Mouse (Mus musculus) cerebellum, adult 11-12 months (tissue): ENCODE measurements around the gene Otoa.

ENCODE experiments used
- DNase-seq: peaks from one replicate; pipeline ENCODE4 v3.0.0; 2022

Otoa gene

GRCm38 (mm10) chr7:121082949-121083513 lies 1.6 kb downstream of the Otoa start:
- no peak for DNase-seq

GRCm38 (mm10) chr7:121084840-121085453 lies 3.5 kb downstream of the Otoa start:
- DNase-seq = no peak

GRCm38 (mm10) chr7:121085500-121085899 lies 4.0 kb downstream of the Otoa start:
- DNase-seq = no peak

GRCm38 (mm10) chr7:121088745-121089144 lies 7.3 kb downstream of the Otoa start:
- no peak for DNase-seq

- DNase-seq = no peak
These were observed 9.3 kb downstream of the Otoa start for GRCm38 (mm10) chr7:121090748-121091147.

- DNase-seq = no peak
These were observed 11.6 kb downstream of the Otoa start for GRCm38 (mm10) chr7:121093026-121093425.

- DNase-seq = no peak
These were observed 17.4 kb downstream of the Otoa start for GRCm38 (mm10) chr7:121098614-121099389.

GRCm38 (mm10) chr7:121107851-121108250 lies 26.4 kb downstream of the Otoa start:
- DNase-seq = no peak

- no peak for DNase-seq
These were observed 29.9 kb downstream of the Otoa start for GRCm38 (mm10) chr7:121111321-121111720.

GRCm38 (mm10) chr7:121111762-121112161 lies 30.3 kb downstream of the Otoa start:
- no peak for DNase-seq

GRCm38 (mm10) chr7:121120143-121120818 lies 38.8 kb downstream of the Otoa start:
- peak; percentile 36 for DNase-seq

GRCm38 (mm10) chr7:121130837-121131236 lies 49.4 kb downstream of the Otoa start:
- DNase-seq = no peak

- DNase-seq = no peak
These were observed 59.8 kb downstream of the Otoa start for GRCm38 (mm10) chr7:121141274-121141673.

GRCm38 (mm10) chr7:121150662-121151061 lies 69.2 kb downstream of the Otoa start:
- DNase-seq = no peak

GRCm38 (mm10) chr7:121152186-121152585 lies 70.7 kb downstream of the Otoa start:
- DNase-seq = peak; percentile 3

- DNase-seq = no peak
These were observed 84.2 kb downstream of the Otoa start for GRCm38 (mm10) chr7:121165616-121166015.

GRCm38 (mm10) chr7:121171888-121172287 lies 90.4 kb downstream of the Otoa start:
- no peak for DNase-seq

GRCm38 (mm10) chr7:121187201-121187786 lies 105.8 kb downstream of the Otoa start:
- DNase-seq = no peak

- DNase-seq = no peak
These were observed 107.5 kb downstream of the Otoa start for GRCm38 (mm10) chr7:121188976-121189375.

- DNase-seq = peak; percentile 2
These were observed 117.5 kb downstream of the Otoa start for GRCm38 (mm10) chr7:121198933-121199332.

- no peak for DNase-seq
These were observed 130.4 kb downstream of the Otoa start for GRCm38 (mm10) chr7:121211804-121212203.
